Mouse (Mus musculus) cerebellum, adult 2 months (tissue): Measurements from ENCODE around the gene Tescl. TPM values are rescaled to one million over a fixed set of nuclear protein-coding genes. Genes with fewer than 3 reads are reported as not detected.
A peak's percentile ranks its signal among the peaks of the same experiment; 100 is the strongest.

Experiments used
- DNase-seq, 2 experiments: peaks; one replicate each; pipeline ENCODE4 v3.0.0; 2021
- H3K27ac ChIP-seq: fragments of 200-500 bp; 2 replicates; pipeline ENCODE4 v1.5.1; 2012; ENCODE audit warnings: low read length, control low read depth, inconsistent platforms; ENCODE audit not compliant: insufficient read depth
- H3K27me3 ChIP-seq: fragments of 200-500 bp; 2 replicates; pipeline ENCODE4 v1.6.1; 2012; ENCODE audit warnings: inconsistent platforms, mild to moderate bottlenecking, low read length, moderate library complexity; ENCODE audit not compliant: control insufficient read depth, insufficient read depth
- H3K4me1 ChIP-seq: fragments of 200-500 bp; 2 replicates; pipeline ENCODE4 v1.6.1; 2011; ENCODE audit warnings: low read length; ENCODE audit not compliant: control insufficient read depth, insufficient read depth
- H3K4me3 ChIP-seq: fragments of 200-500 bp; replicated peaks from 2 replicates; pipeline ENCODE3; 2011; ENCODE audit warnings: mild to moderate bottlenecking, low read depth, low read length, control low read depth; ENCODE audit not compliant: insufficient read depth
- CTCF ChIP-seq: fragments of 200-500 bp; IDR thresholded peaks from 2 replicates; pipeline ENCODE4 v1.5.1; 2011; ENCODE audit warnings: low read depth, mild to moderate bottlenecking, control low read depth, low read length, moderate library complexity, borderline replicate concordance; ENCODE audit not compliant: insufficient read depth
- POLR2A ChIP-seq: fragments of 200-500 bp; IDR thresholded peaks from 2 replicates; pipeline ENCODE4 v1.6.1; 2011; ENCODE audit warnings: low read length, control low read depth, borderline replicate concordance; ENCODE audit not compliant: insufficient read depth
- WGBS: fragments of 180-500 bp; shearing (Covaris S2); methylation state at CpG from one replicate; pipeline ENCODE4 v1.1.7; 2018; 5-methylcytosine and 5-hydroxymethylcytosine counted together
- polyA plus RNA-seq: library from polyadenylated mRNA; depleted of rRNA; stranded (reverse); fragments of >200 nt; gene quantifications from 2 replicates; pipeline ENCODE4 v1.2.3, GENCODE M21; 2012

Gene Tescl
- polyA plus RNA-seq, 1 experiment = 0.39 TPM

- WGBS = 29% methylated on average over 20 of the region's 20 CpGs
- no peak for DNase-seq
- Histone ChIP-seq H3K4me3 (no peak overlapping the region), H3K27me3 (no peaks in the 10 kb centered on the region), H3K27ac (no peak overlapping the region), H3K4me1 (no peaks in the 10 kb centered on the region)
- TF ChIP-seq CTCF (no peak), POLR2A (no peak)
These were observed 7.2 kb downstream of the Tescl start for GRCm38 (mm10) chr7:24326273-24327135.

GRCm38 (mm10) chr7:24325675-24326128 lies 8.0 kb downstream of the Tescl start:
- TF ChIP-seq POLR2A (no peak), CTCF (no peak)
- no peak overlapping the region for H3K27ac ChIP-seq
- no peaks in the 10 kb centered on the region for H3K4me1 ChIP-seq
- WGBS = 5% methylated on average over 13 of the region's 13 CpGs
- H3K27me3 ChIP-seq = no peaks in the 10 kb centered on the region
- DNase-seq = no peak
- no peak overlapping the region for H3K4me3 ChIP-seq

GRCm38 (mm10) chr7:24325197-24325596 lies 8.5 kb downstream of the Tescl start:
- Histone ChIP-seq H3K4me3 (no peak overlapping the region), H3K4me1 (no peaks in the 10 kb centered on the region), H3K27ac (no peak overlapping the region), H3K27me3 (no peaks in the 10 kb centered on the region)
- WGBS = 41% methylated on average over 6 of the region's 6 CpGs
- no peak for DNase-seq
- TF ChIP-seq CTCF = no peak
- TF ChIP-seq POLR2A = no peak

GRCm38 (mm10) chr7:24322593-24322992 lies 11.1 kb downstream of the Tescl start:
- 80% methylated on average over 4 of the region's 4 CpGs for WGBS
- no peak for DNase-seq
- H3K4me3 ChIP-seq = no peak overlapping the region

GRCm38 (mm10) chr7:24318942-24319341 lies 14.8 kb downstream of the Tescl start:
- Histone ChIP-seq H3K4me1 (peaks cover 4% of the 10 kb centered on the region; the same call in 1 of the 2 replicates), H3K27ac (no peak overlapping the region), H3K27me3 (no peaks in the 10 kb centered on the region), H3K4me3 (no peak overlapping the region)
- DNase-seq = no peak
- TF ChIP-seq POLR2A = no peak
- TF ChIP-seq CTCF = no peak
- 74% methylated on average over 6 of the region's 6 CpGs for WGBS

More at GRCm38 (mm10) chr7:24322593-24322992, 11.1 kb downstream of the Tescl start:
- TF ChIP-seq CTCF = no peak
- no peak for TF ChIP-seq POLR2A
- Histone ChIP-seq H3K27me3 (no peaks in the 10 kb centered on the region), H3K4me1 (no peaks in the 10 kb centered on the region), H3K27ac (no peak overlapping the region)

- WGBS = under 1% methylated on average over 33 of the region's 33 CpGs
- no peaks in the 10 kb centered on the region for H3K27me3 ChIP-seq
- DNase-seq = peak; percentile 96 to 98
- TF ChIP-seq CTCF = no peak
- peak; percentile 86; the same call in 1 of the 2 replicates for TF ChIP-seq POLR2A
- peak within 1 kb of the TSS; percentile 85 for H3K4me3 ChIP-seq
- peak within 1 kb of the TSS; percentile 58 for H3K27ac ChIP-seq
- peaks cover 4% of the 10 kb centered on the region; the same call in 1 of the 2 replicates for H3K4me1 ChIP-seq
These were observed 17.1 kb downstream of the Tescl start, which contains the start of gene Zfp94 for GRCm38 (mm10) chr7:24316567-24317092. Gene Zfp94, minus strand, starts transcription at chr7:24316666.

- H3K4me3 ChIP-seq = peak overlapping the region; percentile 85
- TF ChIP-seq POLR2A (no peak), CTCF (no peak)
- H3K4me1 ChIP-seq = peaks cover 4% of the 10 kb centered on the region; the same call in 1 of the 2 replicates
- H3K27me3 ChIP-seq = no peaks in the 10 kb centered on the region
- H3K27ac ChIP-seq = peak overlapping the region; percentile 58
- 15% methylated on average over 29 of the region's 29 CpGs for WGBS
- peak in 1 of 2 experiments; percentile 32 for DNase-seq
These were observed 17.8 kb downstream of the Tescl start for GRCm38 (mm10) chr7:24315726-24316566.
